Mouse (Mus musculus) MN1 (cell line): ENCODE results near the gene Gli2.

Source experiments
- DNase-seq: peaks from one replicate; pipeline ENCODE4 v3.0.0-alpha.2; 2016; ENCODE audit warnings: low spot score

Gene Gli2

GRCm38 (mm10) chr1:118799322-118800116 lies 253.9 kb downstream of the Gli2 start:
- DNase-seq = no peak

GRCm38 (mm10) chr1:118795415-118796167 lies 257.8 kb downstream of the Gli2 start:
- no peak for DNase-seq

- DNase-seq = no peak
Observed at GRCm38 (mm10) chr1:118789871-118790270, 263.5 kb downstream of the Gli2 start.

- no peak for DNase-seq
Observed at GRCm38 (mm10) chr1:118789468-118789867, 264.0 kb downstream of the Gli2 start.

GRCm38 (mm10) chr1:118788813-118789212 lies 264.6 kb downstream of the Gli2 start:
- DNase-seq = no peak

- no peak for DNase-seq
Observed at GRCm38 (mm10) chr1:118787486-118787885, 265.9 kb downstream of the Gli2 start.
